Mouse (Mus musculus): ENCODE results near the gene Hdgfl2. TPM values are rescaled to one million over a fixed set of nuclear protein-coding genes. Genes with fewer than 3 reads are reported as not detected.

The Hdgfl2 gene
- total RNA-seq, 2 experiments from 2014 or later: 59.9 to 62.0 TPM

Other genes starting within 250 kb of the Hdgfl2 start
- gene Zfp119a, start 200.7 kb upstream of the Hdgfl2 start, total RNA-seq (2021): 1 to 10 TPM; 6.6 to 8.4 TPM
- gene Zfp959, start 187.5 kb upstream of the Hdgfl2 start, total RNA-seq (2021): 1 to 10 TPM; 5.1 to 6.5 TPM
- 1 to 10 TPM; 3.3 to 4.0 TPM for gene Zfp119b, start 130.1 kb upstream of the Hdgfl2 start, total RNA-seq (2021)
- 1 to 10 TPM; 1.1 to 1.5 TPM for gene Ebi3, start 127.0 kb upstream of the Hdgfl2 start, total RNA-seq (2021)
- gene Yju2, start 120.5 kb upstream of the Hdgfl2 start, total RNA-seq (2021): 10 to 100 TPM; 13.1 to 15.8 TPM
- under 1 TPM; 0.50 to 0.99 TPM for gene Shd, start 109.2 kb upstream of the Hdgfl2 start, total RNA-seq (2021)
- 1 to 10 TPM; 1.1 to 1.3 TPM for gene Fsd1, start 93.1 kb upstream of the Hdgfl2 start, total RNA-seq (2021)
- 1 to 10 TPM; 5.1 to 7.6 TPM for gene Stap2, start 74.0 kb upstream of the Hdgfl2 start, total RNA-seq (2021)
- 100 to 1,000 TPM in 1 of 2 experiments, 10 to 100 TPM in 1; 79.6 to 104 TPM for gene Mpnd, start 73.9 kb upstream of the Hdgfl2 start, total RNA-seq (2021)
- gene Sh3gl1, start 43.0 kb upstream of the Hdgfl2 start, total RNA-seq (2021): 10 to 100 TPM; 49.0 to 49.7 TPM
- gene Chaf1a, start 39.2 kb upstream of the Hdgfl2 start, total RNA-seq (2021): 1 to 10 TPM; 3.5 to 4.7 TPM
- gene Ubxn6, start 4.6 kb upstream of the Hdgfl2 start, total RNA-seq (2021): 10 to 100 TPM; 73.3 to 86.1 TPM
- 10 to 100 TPM; 75.1 to 86.5 TPM for gene Plin4, start 30.2 kb downstream of the Hdgfl2 start, total RNA-seq (2021)
- gene Plin5, start 38.0 kb downstream of the Hdgfl2 start, total RNA-seq (2021): 10 to 100 TPM; 36.7 to 62.1 TPM
- gene Lrg1, start 42.4 kb downstream of the Hdgfl2 start, total RNA-seq (2021): 10 to 100 TPM; 15.5 to 31.3 TPM
- gene Sema6b, start 60.7 kb downstream of the Hdgfl2 start, total RNA-seq (2021): 10 to 100 TPM in 1 of 2 experiments, 1 to 10 TPM in 1; 6.4 to 10.0 TPM
- gene Tnfaip8l1, start 82.8 kb downstream of the Hdgfl2 start, total RNA-seq (2021): 1 to 10 TPM; 3.9 to 4.0 TPM
- 10 to 100 TPM; 60.0 to 61.1 TPM for gene Mydgf, start 104.3 kb downstream of the Hdgfl2 start, total RNA-seq (2021)
- 10 to 100 TPM; 35.5 to 41.0 TPM for gene Dpp9, start 139.3 kb downstream of the Hdgfl2 start, total RNA-seq (2021)
- 10 to 100 TPM; 28.7 to 30.8 TPM for gene Fem1a, start 177.2 kb downstream of the Hdgfl2 start, total RNA-seq (2021)
- gene Ticam1, start 197.2 kb downstream of the Hdgfl2 start, total RNA-seq (2021): 10 to 100 TPM; 21.1 to 23.1 TPM
- 100 to 1,000 TPM in 1 of 2 experiments, 10 to 100 TPM in 1; 51.4 to 106 TPM for gene Plin3, start 213.2 kb downstream of the Hdgfl2 start, total RNA-seq (2021)
- not detected for gene Arrdc5, start 220.7 kb downstream of the Hdgfl2 start, total RNA-seq (2021)
- 1 to 10 TPM; 5.9 to 9.4 TPM for gene Uhrf1, start 223.7 kb downstream of the Hdgfl2 start, total RNA-seq (2021)
- gene Kdm4b, start 246.4 kb downstream of the Hdgfl2 start, total RNA-seq (2021): 10 to 100 TPM; 38.1 to 39.9 TPM

Measured in adrenal gland, postnatal 36 days (tissue).